Mouse (Mus musculus): ENCODE results near the gene Ccdc150. TPM values are rescaled to one million over a fixed set of nuclear protein-coding genes. Genes with fewer than 3 reads are reported as not detected.

Gene Ccdc150
- 0.15 and 0.23 TPM in 2 replicates for polyA plus RNA-seq (2012; rRNA removed)
- 0.06 and 0.28 TPM in 2 replicates for polyA plus RNA-seq (2014; fragmentation: Nextera tagmentation; extraction: Ambion mirVana)

DNA sequence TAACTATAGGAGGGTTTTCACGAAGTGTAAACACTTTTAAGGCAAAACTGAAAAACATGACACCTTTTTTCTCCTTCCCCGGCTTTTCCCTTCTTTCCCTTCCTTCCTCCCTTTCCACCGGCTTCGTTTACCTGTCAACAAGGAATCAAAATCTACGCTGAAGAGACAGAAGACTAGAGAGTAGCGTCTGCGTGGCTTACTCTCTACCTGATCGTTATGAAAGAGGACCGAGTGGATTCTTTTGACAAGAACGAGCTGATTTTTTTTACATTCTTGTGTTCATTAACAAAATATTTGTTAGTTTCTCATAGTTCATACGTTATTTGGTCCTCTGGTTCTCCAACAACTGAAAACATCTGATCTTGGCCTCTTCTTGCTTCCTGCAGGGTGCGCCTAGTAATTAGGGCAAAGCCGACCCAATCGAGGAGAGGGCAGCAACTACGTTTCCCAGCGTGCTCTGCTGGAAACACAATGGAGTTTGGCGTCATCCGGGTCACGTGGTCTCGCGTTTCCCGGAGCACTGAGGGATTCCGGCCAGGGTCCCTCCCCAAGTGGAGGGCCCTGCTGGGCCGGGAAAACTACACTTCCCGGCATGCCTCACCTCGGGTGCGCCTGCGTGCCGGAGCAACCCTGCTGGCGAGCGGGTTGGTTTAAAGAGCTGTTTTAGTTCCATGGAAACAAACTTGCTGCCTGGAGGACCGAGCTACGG, at the start of gene Ccdc150:
Ccdc150 (plus strand) TSS at position 526 of the 709 bp plus-strand sequence.
- Histone ChIP-seq H3K27me3 (ENCODE audit: control insufficient read depth, insufficient read depth, low read length) (no peaks in the 10 kb centered on the region), H3K4me1 (replicated peaks; ENCODE audit: control insufficient read depth in 2 of 2, insufficient read depth in 2 of 2, low read length in 1 of 2) (peaks cover 0 to 3% of the 10 kb centered on the region in 2 experiments; a peak in 2 of 4 replicates), H3K36me3 (replicated peaks; ENCODE audit: control insufficient read depth, insufficient read depth, low read depth) (no peaks in the 10 kb centered on the region), H3K9ac (replicated peaks) (peak within 1 kb of the TSS; percentile 61), H3K4me3 (ENCODE audit: insufficient read depth in 1 of 2, low read depth in 2 of 2, low read length in 2 of 2) (peak within 1 kb of the TSS; percentile 58 to 63), H3K9me3 (ENCODE audit: control insufficient read depth, low read length) (no peaks in the 10 kb centered on the region), H3K4me2 (ENCODE audit: low read depth) (peak within 1 kb of the TSS; percentile 68), H3K27ac (no peak within 1 kb of the TSS)
- whole genome bisulfite sequencing (ENCODE audit: insufficient replicate concordance), result 18% methylated on average over 33 of the region's 33 CpGs
- ATAC-seq (ENCODE audit: insufficient read depth) (peak; percentile 98), DNase-seq (ENCODE audit: low read depth in 3 of 3, low spot score in 3 of 3) (peak; percentile 70 to 76 (median 71))
- no peak for TF ChIP-seq CTCF (IDR thresholded peaks at IDR 0.05; ENCODE audit: low read depth)
- TF ChIP-seq EP300 (IDR thresholded peaks at IDR 0.05; ENCODE audit: low read depth), result no peak

DNA sequence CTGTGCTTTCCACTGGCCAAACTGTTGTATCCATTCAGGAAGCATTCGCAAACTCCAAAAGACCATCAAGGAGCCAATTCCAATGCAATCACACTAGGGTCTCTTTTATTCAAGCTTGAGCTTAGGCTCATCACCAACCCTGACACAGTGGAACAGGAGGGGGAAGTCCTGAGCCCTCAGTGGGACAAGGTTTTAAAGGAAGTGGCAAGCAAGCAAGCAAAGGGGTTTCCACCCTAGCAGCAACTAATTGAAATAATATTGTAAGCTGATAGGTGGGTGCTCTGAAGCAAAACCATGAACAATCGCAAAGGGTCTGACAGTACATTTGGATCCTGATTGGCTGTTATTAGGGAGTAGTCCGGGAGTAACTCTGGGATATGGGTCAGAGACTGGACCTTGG, 30.2 kb upstream of the Ccdc150 start:
- no peak for DNase-seq (ENCODE audit: low read depth in 3 of 3, low spot score in 3 of 3)
- no peak for ATAC-seq (ENCODE audit: insufficient read depth)
- Histone ChIP-seq H3K9ac (replicated peaks) (no peak overlapping the region), H3K4me3 (ENCODE audit: insufficient read depth in 1 of 2, low read depth in 2 of 2, low read length in 2 of 2) (no peak overlapping the region), H3K27ac (no peak overlapping the region), H3K27me3 (ENCODE audit: control insufficient read depth, insufficient read depth, low read length) (no peaks in the 10 kb centered on the region), H3K36me3 (replicated peaks; ENCODE audit: control insufficient read depth, insufficient read depth, low read depth) (no peaks in the 10 kb centered on the region), H3K9me3 (ENCODE audit: control insufficient read depth, low read length) (no peaks in the 10 kb centered on the region), H3K4me2 (ENCODE audit: low read depth) (no peak overlapping the region), H3K4me1 (replicated peaks; ENCODE audit: control insufficient read depth in 2 of 2, insufficient read depth in 2 of 2, low read length in 1 of 2) (no peaks in the 10 kb centered on the region)
- TF ChIP-seq EP300 (IDR thresholded peaks at IDR 0.05; ENCODE audit: low read depth) (no peak), CTCF (IDR thresholded peaks at IDR 0.05; ENCODE audit: low read depth) (no peak)
- WGBS (ENCODE audit: insufficient replicate concordance), result 61% methylated on average over 3 of the region's 3 CpGs

DNA sequence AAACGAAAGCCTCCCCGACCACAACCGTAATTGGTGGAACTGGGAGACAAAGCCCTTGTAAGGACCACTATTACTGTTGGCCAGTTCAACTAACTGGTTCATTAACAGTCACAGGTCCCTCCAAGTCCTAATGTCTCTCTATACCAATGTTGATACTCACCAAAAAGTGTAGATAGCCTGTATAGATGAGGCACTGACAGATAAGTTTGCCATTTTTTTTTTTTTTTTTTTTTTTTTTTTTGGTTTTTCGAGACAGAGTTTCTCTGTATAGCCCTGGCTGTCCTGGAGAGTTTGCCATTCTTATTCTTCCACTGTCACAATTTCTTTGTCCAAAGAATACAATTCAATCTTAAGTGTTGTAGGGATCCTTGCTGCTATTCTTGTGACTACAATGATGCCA, 7.8 kb upstream of the Ccdc150 start:
- Histone ChIP-seq H3K4me2 (ENCODE audit: low read depth) (no peak overlapping the region), H3K36me3 (replicated peaks; ENCODE audit: control insufficient read depth, insufficient read depth, low read depth) (no peaks in the 10 kb centered on the region), H3K4me3 (ENCODE audit: insufficient read depth in 1 of 2, low read depth in 2 of 2, low read length in 2 of 2) (no peak overlapping the region), H3K4me1 (replicated peaks; ENCODE audit: control insufficient read depth in 2 of 2, insufficient read depth in 2 of 2, low read length in 1 of 2) (no peaks in the 10 kb centered on the region), H3K9me3 (ENCODE audit: control insufficient read depth, low read length) (no peaks in the 10 kb centered on the region), H3K27ac (no peak overlapping the region), H3K9ac (replicated peaks) (no peak overlapping the region), H3K27me3 (ENCODE audit: control insufficient read depth, insufficient read depth, low read length) (no peaks in the 10 kb centered on the region)
- WGBS (ENCODE audit: insufficient replicate concordance), result 65% methylated on average over 4 of the region's 4 CpGs
- ATAC-seq (ENCODE audit: insufficient read depth), result no peak
- no peak for DNase-seq (ENCODE audit: low read depth in 3 of 3, low spot score in 3 of 3)
- TF ChIP-seq EP300 (IDR thresholded peaks at IDR 0.05; ENCODE audit: low read depth), result no peak
- TF ChIP-seq CTCF (IDR thresholded peaks at IDR 0.05; ENCODE audit: low read depth), result no peak

- no peaks in the 10 kb centered on the region for H3K36me3 ChIP-seq (replicated peaks; ENCODE audit: control insufficient read depth, insufficient read depth, low read depth)
- no peak for TF ChIP-seq EP300 (IDR thresholded peaks at IDR 0.05; ENCODE audit: low read depth)
- TF ChIP-seq CTCF (IDR thresholded peaks at IDR 0.05; ENCODE audit: low read depth), result no peak
- ATAC-seq (ENCODE audit: insufficient read depth) (no peak), DNase-seq (ENCODE audit: low read depth in 3 of 3, low spot score in 3 of 3) (no peak)
- no peak overlapping the region for H3K4me2 ChIP-seq (ENCODE audit: low read depth)
- 44% methylated on average over 3 of the region's 3 CpGs for WGBS (ENCODE audit: insufficient replicate concordance)
- H3K4me3 ChIP-seq (ENCODE audit: insufficient read depth in 1 of 2, low read depth in 2 of 2, low read length in 2 of 2), result no peak overlapping the region
- H3K27me3 ChIP-seq (ENCODE audit: control insufficient read depth, insufficient read depth, low read length), result no peaks in the 10 kb centered on the region
- no peaks in the 10 kb centered on the region for H3K4me1 ChIP-seq (replicated peaks; ENCODE audit: control insufficient read depth in 2 of 2, insufficient read depth in 2 of 2, low read length in 1 of 2)
- no peaks in the 10 kb centered on the region for H3K9me3 ChIP-seq (ENCODE audit: control insufficient read depth, low read length)
- no peak overlapping the region for H3K27ac ChIP-seq
- no peak overlapping the region for H3K9ac ChIP-seq (replicated peaks)
Observed at GRCm38 (mm10) chr1:54275552-54275951, 25.1 kb downstream of the Ccdc150 start.

GRCm38 (mm10) chr1:54279628-54280027, 29.1 kb downstream of the Ccdc150 start:
- Histone ChIP-seq H3K4me2 (ENCODE audit: low read depth) (no peak overlapping the region), H3K9ac (replicated peaks) (no peak overlapping the region), H3K4me1 (replicated peaks; ENCODE audit: control insufficient read depth in 2 of 2, insufficient read depth in 2 of 2, low read length in 1 of 2) (no peaks in the 10 kb centered on the region), H3K27me3 (ENCODE audit: control insufficient read depth, insufficient read depth, low read length) (no peaks in the 10 kb centered on the region), H3K27ac (no peak overlapping the region), H3K36me3 (replicated peaks; ENCODE audit: control insufficient read depth, insufficient read depth, low read depth) (no peaks in the 10 kb centered on the region), H3K9me3 (ENCODE audit: control insufficient read depth, low read length) (no peaks in the 10 kb centered on the region), H3K4me3 (ENCODE audit: insufficient read depth in 1 of 2, low read depth in 2 of 2, low read length in 2 of 2) (no peak overlapping the region)
- WGBS (ENCODE audit: insufficient replicate concordance), result 25% methylated on average over 1 of the region's 1 CpGs
- DNase-seq (ENCODE audit: low read depth in 3 of 3, low spot score in 3 of 3), result no peak
- TF ChIP-seq EP300 (IDR thresholded peaks at IDR 0.05; ENCODE audit: low read depth) (no peak), CTCF (IDR thresholded peaks at IDR 0.05; ENCODE audit: low read depth) (no peak)
- no peak for ATAC-seq (ENCODE audit: insufficient read depth)

All from liver, embryonic 14.5 days (tissue).